Mouse (Mus musculus): Measurements from ENCODE around the gene Zbtb7b. TPM values are rescaled to one million over a fixed set of nuclear protein-coding genes. Genes with fewer than 3 reads are reported as not detected.

Zbtb7b gene
- total and polyA plus RNA-seq, 3 experiments: 11.9 to 34.2 (median 27.6) TPM

GRCm38 (mm10) chr3:89337062-89337720, 57.4 kb downstream of the Zbtb7b start:
- Histone ChIP-seq H3K79me2 (replicated peaks; ENCODE audit: control insufficient read depth, extremely low read depth, insufficient read depth, poor library complexity, severe bottlenecking) (no peaks in the 10 kb centered on the region), H3K27ac (ENCODE audit: insufficient read depth, low read depth) (no peak overlapping the region), H3K36me3 (replicated peaks in 1 of 2; ENCODE audit: control insufficient read depth in 1 of 2, insufficient read depth in 1 of 2, low read length in 1 of 2) (peaks cover 0 to 31% of the 10 kb centered on the region in 2 experiments), H3K27me3 (replicated peaks) (peaks cover 30% of the 10 kb centered on the region), H3K4me3 (replicated peaks in 1 of 3; ENCODE audit: low read depth in 2 of 3, low read length in 2 of 3, poor library complexity in 1 of 3) (peak overlapping the region; percentile 32 to 81 (median 50)), H3K4me1 (ENCODE audit: control insufficient read depth in 1 of 2, insufficient read depth in 2 of 2) (peaks cover 9 to 20% of the 10 kb centered on the region in 2 experiments), H3K9ac (ENCODE audit: insufficient read depth, low read depth) (peak overlapping the region; percentile 62), H3K4me2 (ENCODE audit: insufficient read depth, low read depth, poor library complexity, severe bottlenecking) (peak overlapping the region; percentile 74), H3K9me3 (replicated peaks; ENCODE audit: low read length) (no peaks in the 10 kb centered on the region)
- DNase-seq (ENCODE audit: extremely low read depth): no peak
- dilution Hi-C loops (cut with MboI; ENCODE audit: extremely low pct_ligation_motif_present, extremely low pct_unique_long_range_greater_than_20kb, low sequenced_read_pairs) (no loop called here), in situ Hi-C loops (cut with MboI; ENCODE audit: low pct_ligation_motif_present, low pct_unique_long_range_greater_than_20kb, low sequenced_read_pairs) (loop anchor here (25.0 kb wide), 2 partner anchors 350 to 425 kb away; partner anchors contain the start of genes Chrnb2 and Ube2q1)
- TF ChIP-seq MAX (IDR thresholded peaks at IDR 0.05; ENCODE audit: low read length) (no peak), ZNF384 (IDR thresholded peaks at IDR 0.05; ENCODE audit: low read depth, low read length) (no peak), USF1 (IDR thresholded peaks at IDR 0.05; ENCODE audit: low read depth, low read length) (no peak), POLR2AphosphoS2 (IDR thresholded peaks at IDR 0.05; ENCODE audit: low read depth, low read length) (no peak), POLR2A (IDR thresholded peaks at IDR 0.05; ENCODE audit: low read depth, low read length) (no peak), UBTF (IDR thresholded peaks at IDR 0.05; ENCODE audit: low read depth, low read length) (no peak), CTCF (conservative IDR thresholded peaks at IDR 0.05 in 1 of 2, IDR thresholded peaks at IDR 0.05 in 1 of 2; ENCODE audit: low read depth in 2 of 2, low read length in 2 of 2) (no peak), MXI1 (IDR thresholded peaks at IDR 0.05; ENCODE audit: low read depth, low read length) (no peak), TCF12 (IDR thresholded peaks at IDR 0.05; ENCODE audit: low read depth, low read length) (no peak), CHD1 (IDR thresholded peaks at IDR 0.05; ENCODE audit: low read depth, low read length) (no peak), JUN (IDR thresholded peaks at IDR 0.05; ENCODE audit: insufficient read depth, low read depth, low read length) (no peak), KAT2A (IDR thresholded peaks at IDR 0.05; ENCODE audit: insufficient replicate concordance, low read length) (no peak), SIN3A (IDR thresholded peaks at IDR 0.05; ENCODE audit: low read length) (no peak), NRF1 (IDR thresholded peaks at IDR 0.05; ENCODE audit: low read depth, low read length) (no peak), PAX5 (IDR thresholded peaks at IDR 0.05; ENCODE audit: low read length) (no peak), ETS1 (conservative IDR thresholded peaks at IDR 0.05; ENCODE audit: low read depth, low read length) (no peak), MEF2A (IDR thresholded peaks at IDR 0.05; ENCODE audit: borderline replicate concordance, low read depth, low read length) (no peak), ELF1 (IDR thresholded peaks at IDR 0.05; ENCODE audit: low read depth, low read length) (no peak), RAD21 (IDR thresholded peaks at IDR 0.05; ENCODE audit: low read depth, low read length) (no peak)

DNA sequence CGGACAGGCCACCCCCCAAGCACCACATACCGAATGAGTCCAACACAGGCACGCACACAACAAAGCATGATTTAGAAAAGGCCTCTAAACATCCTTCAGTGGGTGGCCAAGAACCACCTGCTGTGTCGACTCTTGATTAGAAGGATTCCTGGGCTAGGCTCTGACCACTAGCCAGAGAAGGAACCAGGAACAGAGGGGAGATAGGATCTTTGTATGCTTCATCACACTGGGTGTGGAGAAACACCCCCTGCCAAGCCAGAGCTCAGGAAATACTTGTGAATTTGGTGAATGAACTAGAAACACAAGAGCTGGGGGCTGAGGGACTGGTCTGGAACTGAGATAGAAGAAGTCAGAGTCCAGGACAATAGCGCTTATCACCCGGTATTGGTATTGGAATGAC, 58.0 kb downstream of the Zbtb7b start:
- dilution Hi-C loops (cut with MboI; ENCODE audit: extremely low pct_ligation_motif_present, extremely low pct_unique_long_range_greater_than_20kb, low sequenced_read_pairs): no loop called here

More for the DNA sequence above, 58.0 kb downstream of the Zbtb7b start:
- Histone ChIP-seq H3K36me3 (replicated peaks in 1 of 2; ENCODE audit: control insufficient read depth in 1 of 2, insufficient read depth in 1 of 2, low read length in 1 of 2) (peaks cover 0 to 24% of the 10 kb centered on the region in 2 experiments), H3K27me3 (replicated peaks) (peaks cover 30% of the 10 kb centered on the region), H3K79me2 (replicated peaks; ENCODE audit: control insufficient read depth, extremely low read depth, insufficient read depth, poor library complexity, severe bottlenecking) (no peaks in the 10 kb centered on the region), H3K4me2 (ENCODE audit: insufficient read depth, low read depth, poor library complexity, severe bottlenecking) (no peak overlapping the region), H3K9ac (ENCODE audit: insufficient read depth, low read depth) (no peak overlapping the region), H3K27ac (ENCODE audit: insufficient read depth, low read depth) (no peak overlapping the region), H3K4me1 (ENCODE audit: control insufficient read depth in 1 of 2, insufficient read depth in 2 of 2) (peaks cover 9 to 21% of the 10 kb centered on the region in 2 experiments), H3K9me3 (replicated peaks; ENCODE audit: low read length) (no peaks in the 10 kb centered on the region), H3K4me3 (replicated peaks in 1 of 3; ENCODE audit: low read depth in 2 of 3, low read length in 2 of 3, poor library complexity in 1 of 3) (no peak overlapping the region)
- DNase-seq (ENCODE audit: extremely low read depth): no peak
- in situ Hi-C loops (cut with MboI; ENCODE audit: low pct_ligation_motif_present, low pct_unique_long_range_greater_than_20kb, low sequenced_read_pairs): loop anchor here (25.0 kb wide), 2 partner anchors 351 to 426 kb away; partner anchors contain the start of genes Chrnb2 and Ube2q1
- TF ChIP-seq JUND (conservative IDR thresholded peaks at IDR 0.05; ENCODE audit: low read depth, low read length) (no peak), RCOR1 (conservative IDR thresholded peaks at IDR 0.05; ENCODE audit: low read depth, low read length) (no peak), POLR2A (IDR thresholded peaks at IDR 0.05; ENCODE audit: low read depth, low read length) (no peak), ZNF384 (IDR thresholded peaks at IDR 0.05; ENCODE audit: low read depth, low read length) (no peak), MXI1 (IDR thresholded peaks at IDR 0.05; ENCODE audit: low read depth, low read length) (no peak), UBTF (IDR thresholded peaks at IDR 0.05; ENCODE audit: low read depth, low read length) (no peak), MEF2A (IDR thresholded peaks at IDR 0.05; ENCODE audit: borderline replicate concordance, low read depth, low read length) (no peak), MAZ (IDR thresholded peaks at IDR 0.05; ENCODE audit: low read depth, low read length) (no peak)
